Mouse (Mus musculus) heart, adult 9 months (tissue): ENCODE results near the gene Kifc5b.
A peak's percentile ranks its signal among the peaks of the same experiment; 100 is the strongest.
"Not testable (repeated sequence)": the region's sequence is repeated elsewhere in the genome, so short reads cannot be mapped to it uniquely, and the experiment has no call there.

Experiments used
- DNase-seq, 2 experiments: peaks; one replicate each; pipeline ENCODE4 v3.0.0; 2022; ENCODE audit warnings: low spot score in 2 of 2

The Kifc5b gene

DNA sequence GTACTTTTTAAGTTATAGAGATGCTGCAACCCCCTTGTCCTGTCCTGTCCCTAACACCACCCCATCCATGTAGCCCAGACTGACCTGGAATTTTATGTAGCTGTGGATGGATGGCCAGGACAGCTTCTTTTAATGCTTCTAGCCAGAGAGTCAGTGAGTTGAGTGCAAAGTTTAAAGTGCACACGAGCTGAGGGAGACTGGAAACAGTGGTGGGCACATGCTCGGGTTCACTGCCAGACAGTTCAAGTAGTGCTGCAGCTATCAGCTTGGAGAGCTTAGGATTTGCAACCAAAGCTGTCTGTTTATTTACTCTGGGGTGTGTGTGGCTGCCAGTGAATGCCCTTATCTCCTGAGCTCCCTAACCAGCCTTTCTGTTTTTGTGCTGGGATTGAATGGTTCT is 2.6 kb downstream of the Kifc5b start:
- DNase-seq = not testable (repeated sequence)

- DNase-seq = not testable (repeated sequence)
Measured at GRCm38 (mm10) chr17:26922368-26922767, 5.5 kb downstream of the Kifc5b start.

DNA sequence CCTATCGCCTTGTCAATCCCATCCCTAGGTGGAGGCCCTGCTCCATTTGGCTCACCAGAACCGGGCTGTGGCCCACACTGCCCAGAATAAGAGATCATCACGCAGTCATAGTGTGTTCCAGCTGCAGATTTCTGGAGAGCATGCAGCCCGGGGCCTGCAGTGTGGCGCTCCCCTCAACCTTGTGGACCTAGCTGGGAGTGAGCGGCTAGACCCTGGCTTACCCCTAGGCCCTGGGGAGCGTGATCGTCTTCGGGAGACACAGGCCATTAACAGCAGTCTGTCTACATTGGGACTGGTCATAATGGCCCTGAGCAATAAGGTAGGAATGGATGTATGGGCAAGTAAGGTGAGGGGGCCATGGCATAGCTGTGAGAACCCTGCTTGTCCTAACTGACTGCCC is 8.5 kb downstream of the Kifc5b start:
- not testable (repeated sequence) for DNase-seq

DNA sequence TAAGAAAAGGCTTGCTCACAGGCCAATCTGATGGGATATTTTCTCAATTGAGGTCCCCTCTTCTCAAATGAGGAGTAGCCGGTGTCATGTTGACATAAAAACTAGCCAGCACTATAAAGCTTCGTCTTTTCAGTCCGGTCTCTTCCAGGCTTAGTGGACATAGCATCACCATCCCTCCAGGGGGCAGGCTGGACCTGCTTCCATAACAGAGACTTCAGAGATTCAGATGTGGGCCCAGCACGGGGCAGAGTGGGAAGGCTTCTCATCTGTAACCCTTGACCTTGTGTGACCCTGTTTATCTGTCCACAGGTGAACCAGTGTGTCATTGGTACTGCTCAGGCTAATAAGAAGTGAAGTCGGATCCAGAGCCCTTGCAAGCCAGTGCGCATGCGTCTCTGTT is 14.9 kb downstream of the Kifc5b start:
- not testable (repeated sequence) for DNase-seq

DNA sequence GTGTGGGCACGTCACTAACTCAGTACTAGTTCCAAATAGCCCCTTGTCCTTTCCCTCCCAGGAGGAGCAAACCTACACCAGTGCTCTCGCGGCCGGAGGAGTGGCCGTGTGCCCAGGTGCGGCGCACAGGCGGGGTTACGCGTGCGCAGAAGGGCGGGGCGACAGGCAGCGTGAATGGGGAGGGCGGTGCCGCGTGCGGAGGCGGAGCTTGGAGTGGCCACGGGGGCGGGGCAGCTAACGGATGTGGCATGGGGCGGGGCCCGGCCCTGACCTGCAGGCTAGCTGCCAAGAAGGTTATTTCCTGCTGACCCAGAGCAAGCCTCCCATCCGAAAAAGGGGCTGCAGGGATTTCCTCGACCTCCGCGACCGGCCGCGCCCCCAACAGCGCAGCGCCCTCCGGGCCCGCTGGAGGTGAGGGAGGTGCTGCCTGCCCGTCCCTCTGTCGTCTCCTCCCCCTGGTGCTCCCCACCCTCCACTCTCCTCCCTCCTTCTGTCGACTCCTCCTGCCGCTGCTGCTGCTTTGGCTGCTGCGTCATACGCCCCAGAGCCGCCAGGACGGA is 16.0 kb downstream of the Kifc5b start, which contains the start of gene Phf1:
Gene Phf1, plus strand, starts transcription at position 214 of the 560 bp plus-strand sequence.
- peak; percentile 96 to 97 for DNase-seq

GRCm38 (mm10) chr17:26933419-26933818 is 16.5 kb downstream of the Kifc5b start:
- DNase-seq = no peak

GRCm38 (mm10) chr17:26933885-26934827 is 17.3 kb downstream of the Kifc5b start:
- DNase-seq = no peak

DNA sequence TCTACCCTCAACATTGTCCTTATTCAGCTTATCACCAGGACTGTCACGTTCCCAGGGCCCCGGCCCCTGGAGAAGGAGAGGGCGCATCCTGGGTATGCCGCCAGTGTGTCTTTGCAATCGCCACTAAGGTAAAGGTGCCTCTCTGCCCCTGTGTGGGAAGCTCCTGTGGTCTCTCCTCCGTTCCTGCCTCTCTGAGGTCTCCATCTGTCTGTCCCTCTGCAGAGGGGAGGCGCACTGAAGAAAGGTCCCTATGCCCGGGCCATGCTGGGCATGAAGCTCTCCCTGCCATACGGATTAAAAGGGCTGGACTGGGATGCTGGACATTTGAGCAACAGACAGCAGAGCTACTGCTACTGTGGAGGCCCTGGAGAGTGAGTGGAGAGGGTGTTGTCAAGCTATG is 18.1 kb downstream of the Kifc5b start:
- DNase-seq = no peak

- no peak for DNase-seq
Measured at GRCm38 (mm10) chr17:26936453-26936852, 19.6 kb downstream of the Kifc5b start.

DNA sequence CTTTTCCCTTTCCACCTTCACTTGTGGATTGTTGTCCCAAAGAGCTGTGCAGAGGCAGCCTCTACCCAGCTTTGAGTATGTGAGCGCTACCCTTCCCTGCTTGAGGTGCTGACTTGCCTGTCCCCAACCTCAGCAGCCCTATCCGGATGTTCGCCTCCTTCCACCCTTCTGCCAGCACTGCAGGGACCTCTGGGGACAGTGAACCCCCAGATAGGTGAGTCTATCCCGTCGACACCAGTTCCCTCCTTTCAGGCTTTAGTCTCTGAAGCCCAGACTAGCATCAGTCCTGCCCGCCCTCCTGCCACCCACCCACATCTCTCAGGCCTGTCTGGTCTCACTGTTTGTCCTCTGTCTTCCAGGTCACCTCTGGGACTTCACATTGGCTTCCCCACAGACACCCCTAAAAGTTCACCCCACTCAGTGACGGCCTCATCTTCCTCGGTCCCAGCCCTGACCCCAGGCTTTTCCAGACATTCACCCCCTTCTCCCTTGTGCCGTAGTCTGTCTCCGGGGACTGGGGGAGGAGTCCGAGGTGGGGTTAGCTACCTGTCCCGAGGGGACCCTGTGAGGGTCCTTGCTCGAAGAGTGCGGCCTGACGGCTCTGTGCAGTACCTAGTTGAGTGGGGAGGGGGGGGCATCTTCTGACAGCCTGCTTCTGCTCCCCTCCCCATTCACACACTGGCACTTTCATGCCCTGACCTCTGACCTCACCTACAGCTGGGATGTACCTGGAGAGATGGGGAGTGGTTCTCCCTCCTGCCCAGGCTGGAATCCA is 20.2 kb downstream of the Kifc5b start:
- DNase-seq = no peak

GRCm38 (mm10) chr17:26937883-26938695 is 21.2 kb downstream of the Kifc5b start:
- DNase-seq = no peak

DNA sequence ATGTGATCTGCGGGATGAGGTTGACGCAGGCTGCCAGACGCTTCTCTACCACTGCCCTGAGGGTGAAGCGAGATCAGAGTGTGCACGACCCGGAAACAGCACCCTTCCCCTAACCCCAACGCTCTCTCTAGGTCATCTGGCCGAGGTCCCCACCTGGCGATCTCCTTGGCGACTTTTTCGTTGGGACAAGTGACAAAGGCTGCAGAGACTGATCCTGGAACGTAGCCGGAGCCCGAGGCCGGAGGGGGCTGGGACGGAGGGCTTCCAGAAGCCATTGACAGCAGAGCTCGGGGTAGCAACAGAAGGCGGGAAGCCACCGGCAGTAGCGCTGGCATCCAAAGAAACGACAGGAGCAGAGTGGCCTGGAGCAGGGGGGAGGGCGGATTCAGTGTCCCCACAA is 21.8 kb downstream of the Kifc5b start:
- DNase-seq = no peak

DNA sequence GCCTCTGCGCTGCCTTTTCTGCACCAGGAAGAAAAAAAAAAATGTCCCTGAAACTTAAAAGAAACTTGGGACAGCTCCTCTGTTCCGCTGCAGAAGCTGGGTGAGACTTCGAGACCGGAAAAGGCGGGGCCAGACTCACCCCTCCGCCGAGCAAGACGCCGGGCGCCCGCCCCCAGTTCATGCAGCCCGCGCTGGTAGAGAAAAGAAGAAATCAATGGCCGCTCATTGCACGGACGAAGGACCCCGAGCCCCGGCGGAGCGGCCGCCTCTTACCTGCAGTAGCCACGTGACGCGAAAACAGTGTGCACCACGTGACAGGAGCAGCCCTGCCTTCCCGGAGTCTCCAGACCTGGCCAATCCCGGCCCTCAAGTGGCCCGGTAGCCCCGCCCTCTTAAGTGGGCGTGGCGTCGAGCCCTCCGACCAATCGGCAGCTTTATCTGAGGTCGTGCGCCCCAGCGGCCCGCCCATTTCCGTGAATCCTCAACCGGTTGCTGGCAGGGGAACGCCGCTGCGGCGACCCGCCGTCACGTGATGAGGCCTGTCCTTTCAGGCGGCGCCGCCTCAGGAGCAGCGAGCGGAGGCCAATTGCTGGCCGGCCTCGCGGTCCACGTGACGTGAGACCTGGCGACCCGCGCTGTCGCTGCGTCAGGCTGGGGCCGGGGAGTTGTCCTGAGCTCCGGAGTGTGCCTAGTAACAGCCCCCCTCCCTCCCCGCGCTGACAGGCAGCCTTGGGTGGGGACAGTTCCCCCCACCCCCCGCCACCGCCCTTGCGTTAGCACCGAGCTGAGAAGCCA is 22.5 kb downstream of the Kifc5b start, which contains the start of gene Cuta:
Gene Cuta, minus strand, starts transcription at position 392 of the 795 bp plus-strand sequence.
- peak; percentile 100 for DNase-seq

DNA sequence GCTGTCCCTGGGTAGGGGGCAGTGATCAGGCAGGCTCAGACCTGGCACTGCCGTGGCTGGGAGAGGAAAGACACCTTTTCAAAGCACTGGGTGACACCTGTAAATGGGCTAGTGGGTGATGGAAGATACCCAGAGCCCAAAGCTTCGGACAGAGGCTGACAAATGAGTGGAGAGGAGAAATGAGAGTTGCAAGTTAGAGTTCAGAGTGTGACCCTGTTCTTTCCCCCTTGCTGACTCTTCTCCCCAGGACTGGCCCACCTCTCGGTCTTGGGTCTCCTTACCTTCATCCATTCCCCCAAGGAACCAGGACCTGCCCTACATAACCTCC is 23.0 kb downstream of the Kifc5b start:
- DNase-seq = no peak

DNA sequence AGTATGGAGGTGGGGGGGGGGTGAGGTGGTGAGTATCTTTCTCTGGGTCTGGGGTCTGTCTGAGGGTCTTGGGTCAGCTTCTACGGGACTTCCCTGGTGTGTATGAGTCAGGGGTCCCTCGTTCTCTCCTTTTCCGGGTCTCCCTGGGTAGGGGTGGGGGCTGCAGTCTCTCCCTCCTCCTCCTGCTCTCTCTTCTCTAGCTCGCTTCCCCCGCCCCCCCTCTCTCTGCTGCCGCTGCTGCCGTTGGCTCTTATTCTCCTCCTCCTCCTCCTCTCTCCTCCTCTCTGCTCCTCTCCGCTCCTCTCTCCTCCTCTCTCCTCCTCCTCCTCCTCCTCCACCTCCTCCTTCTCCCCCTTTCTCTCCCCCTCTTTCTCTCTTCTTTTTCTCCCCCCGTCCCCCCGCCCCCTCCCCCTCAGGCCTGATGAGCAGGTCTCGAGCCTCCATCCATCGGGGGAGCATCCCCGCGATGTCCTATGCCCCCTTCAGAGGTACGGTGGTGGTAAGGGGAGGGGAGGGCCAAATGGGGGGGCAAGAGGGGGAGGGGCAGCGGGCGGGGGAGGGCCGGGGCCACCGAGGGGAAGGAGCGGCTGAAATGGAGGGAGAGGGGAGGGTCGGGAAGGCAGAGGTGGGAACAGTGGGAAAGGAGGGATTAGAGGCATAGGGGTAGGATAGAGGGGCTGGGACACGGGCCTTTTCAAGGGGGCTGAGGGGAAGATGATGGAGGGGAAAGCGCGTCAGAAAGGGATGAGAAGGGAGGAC is 24.3 kb downstream of the Kifc5b start, which contains the start of gene Syngap1:
Gene Syngap1, plus strand, starts transcription at position 223 of the 759 bp plus-strand sequence.
- DNase-seq = no peak

DNA sequence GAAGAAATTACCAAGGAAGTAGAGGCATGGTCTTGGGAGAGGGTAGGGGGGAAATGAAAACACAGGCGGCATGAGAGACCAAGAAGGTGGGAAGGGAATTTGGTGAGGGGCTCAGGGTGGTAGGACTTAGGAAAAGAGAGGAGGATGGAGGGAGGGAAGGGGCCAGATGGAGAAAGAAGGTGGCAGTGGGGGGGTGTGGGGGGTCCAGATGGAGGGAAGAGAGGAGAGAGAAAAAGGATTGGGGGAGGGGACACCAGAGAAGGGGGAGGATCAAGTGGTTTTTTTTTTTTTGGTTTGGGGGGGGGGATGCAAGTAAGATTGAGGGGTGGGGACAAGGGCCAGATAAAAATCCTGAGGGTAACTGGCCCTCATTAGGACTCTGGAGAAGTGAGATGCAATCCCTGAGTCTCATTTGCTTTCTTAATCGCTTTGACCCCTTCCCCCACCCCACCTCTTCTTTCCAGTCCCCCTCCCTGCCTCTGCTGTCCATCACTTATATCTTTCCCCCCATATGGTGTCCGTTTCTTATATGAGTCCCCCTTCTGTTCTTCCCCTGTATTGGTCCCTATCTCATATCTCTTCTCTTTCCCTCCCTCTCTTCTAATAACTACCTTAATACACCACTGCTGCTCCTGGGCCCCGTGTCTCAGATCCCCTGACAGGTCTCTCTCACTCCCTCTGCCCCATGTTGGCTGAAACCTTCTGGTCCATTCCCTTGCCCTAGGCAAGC is 25.1 kb downstream of the Kifc5b start:
- no peak for DNase-seq

DNA sequence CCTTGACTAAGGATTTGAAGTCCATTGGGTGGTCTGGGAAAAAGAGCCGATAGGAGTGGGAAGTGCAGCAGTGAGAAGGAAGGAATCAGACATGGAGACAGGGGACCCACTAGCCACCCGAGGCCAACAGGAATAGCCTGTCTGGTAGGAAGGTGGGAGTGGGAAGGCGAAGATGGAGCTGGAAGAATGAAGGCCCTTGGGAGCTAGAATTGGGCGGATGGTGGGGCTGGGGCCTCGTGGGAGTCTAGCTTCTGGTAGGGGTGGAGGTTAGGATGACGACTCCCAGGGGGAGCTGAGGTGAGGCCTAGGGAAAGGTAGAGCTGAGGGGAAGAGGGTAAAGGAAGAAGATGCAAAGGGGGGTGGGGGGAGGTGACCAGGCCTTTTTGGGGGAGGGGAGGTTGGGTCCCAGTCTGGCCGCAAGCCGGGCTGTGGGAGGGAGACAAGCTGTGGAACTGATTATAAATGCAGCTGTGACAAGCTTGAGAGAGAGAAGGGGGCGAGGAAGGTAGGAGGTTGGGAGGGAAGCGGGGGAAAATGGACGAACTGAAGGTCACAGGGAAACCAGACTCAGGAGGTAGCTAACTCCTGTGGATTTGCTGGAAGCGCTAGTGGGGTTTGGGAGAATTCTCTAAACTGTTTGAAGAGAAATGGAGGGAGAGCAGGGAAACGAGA is 29.1 kb downstream of the Kifc5b start:
- DNase-seq = no peak

GRCm38 (mm10) chr17:26946567-26946966 is 29.7 kb downstream of the Kifc5b start:
- peak; percentile 73 to 74 for DNase-seq
